Mouse (Mus musculus) embryonic facial prominence, embryonic 10.5 days (tissue): ENCODE data around the gene Resp18. TPM values are rescaled to one million over a fixed set of nuclear protein-coding genes. Genes with fewer than 3 reads are reported as not detected.
A peak's percentile ranks its signal among the peaks of the same experiment; 100 is the strongest.

Experiments
- DNase-seq: peaks from one replicate; pipeline ENCODE4 v3.0.0-alpha.2; 2017; ENCODE audit warnings: low spot score
- H3K27ac ChIP-seq: fragments of 300-500 bp; sonication (generic); replicated peaks from 2 replicates; pipeline ENCODE4 v1.5.1; 2016; ENCODE audit warnings: mild to moderate bottlenecking
- H3K27me3 ChIP-seq: fragments of 300-500 bp; sonication (generic); replicated peaks from 2 replicates; pipeline ENCODE4 v1.6.1; 2016; ENCODE audit warnings: low read depth, mild to moderate bottlenecking; ENCODE audit not compliant: poor library complexity, severe bottlenecking
- H3K36me3 ChIP-seq: fragments of 300-500 bp; sonication (generic); replicated peaks from 2 replicates; pipeline ENCODE4 v1.6.1; 2016; ENCODE audit warnings: mild to moderate bottlenecking, moderate library complexity
- H3K4me1 ChIP-seq: fragments of 300-500 bp; sonication (generic); 2 replicates; pipeline ENCODE4 v1.6.1; 2016
- H3K4me3 ChIP-seq: fragments of 300-500 bp; sonication (generic); 2 replicates; pipeline ENCODE4 v1.5.1; 2016; ENCODE audit warnings: mild to moderate bottlenecking, moderate library complexity
- H3K9me3 ChIP-seq: fragments of 300-500 bp; sonication (generic); 2 replicates; pipeline ENCODE4 v1.6.1; 2016; ENCODE audit warnings: mild to moderate bottlenecking
- WGBS: fragments of 180-500 bp; shearing (Covaris S2); methylation state at CpG from one replicate; pipeline ENCODE4 v1.1.7; 2016; 5-methylcytosine and 5-hydroxymethylcytosine counted together
- polyA plus RNA-seq: library from polyadenylated mRNA; unstranded; fragments of >200 nt; fragmentation: Nextera tagmentation; extraction: Ambion mirVana; gene quantifications from 2 replicates; pipeline ENCODE4 v1.2.1, GENCODE M21; 2016

Gene Resp18
- polyA plus RNA-seq, 1 experiment from 2014 or later: 1.9 TPM

DNA sequence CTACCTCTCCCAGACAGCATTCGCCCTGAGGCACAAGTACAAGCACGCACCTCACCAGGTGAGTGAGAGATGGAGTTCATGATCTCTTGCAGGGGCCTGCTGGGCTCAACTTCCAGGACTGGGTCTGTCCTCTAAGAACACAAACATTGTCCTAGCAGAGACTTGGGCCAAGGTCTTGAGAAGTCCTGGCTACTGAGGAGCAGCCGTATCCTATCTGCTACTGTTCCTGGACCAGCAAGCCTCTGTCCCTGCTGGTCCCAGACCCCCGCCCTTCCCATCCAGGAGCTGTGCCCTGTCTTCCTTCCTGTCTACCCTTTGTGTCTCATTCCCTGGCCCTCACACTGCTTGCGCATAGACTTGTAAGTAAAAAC, 15.1 kb upstream of the Resp18 start:
- H3K9me3 ChIP-seq: no peaks in the 10 kb centered on the region
- no peaks in the 10 kb centered on the region for H3K27me3 ChIP-seq
- H3K36me3 ChIP-seq: no peaks in the 10 kb centered on the region
- no peak overlapping the region for H3K27ac ChIP-seq
- DNase-seq: no peak
- no peak overlapping the region for H3K4me3 ChIP-seq
- peaks cover 28% of the 10 kb centered on the region for H3K4me1 ChIP-seq
- 72% methylated on average over 5 of the region's 5 CpGs for WGBS

DNA sequence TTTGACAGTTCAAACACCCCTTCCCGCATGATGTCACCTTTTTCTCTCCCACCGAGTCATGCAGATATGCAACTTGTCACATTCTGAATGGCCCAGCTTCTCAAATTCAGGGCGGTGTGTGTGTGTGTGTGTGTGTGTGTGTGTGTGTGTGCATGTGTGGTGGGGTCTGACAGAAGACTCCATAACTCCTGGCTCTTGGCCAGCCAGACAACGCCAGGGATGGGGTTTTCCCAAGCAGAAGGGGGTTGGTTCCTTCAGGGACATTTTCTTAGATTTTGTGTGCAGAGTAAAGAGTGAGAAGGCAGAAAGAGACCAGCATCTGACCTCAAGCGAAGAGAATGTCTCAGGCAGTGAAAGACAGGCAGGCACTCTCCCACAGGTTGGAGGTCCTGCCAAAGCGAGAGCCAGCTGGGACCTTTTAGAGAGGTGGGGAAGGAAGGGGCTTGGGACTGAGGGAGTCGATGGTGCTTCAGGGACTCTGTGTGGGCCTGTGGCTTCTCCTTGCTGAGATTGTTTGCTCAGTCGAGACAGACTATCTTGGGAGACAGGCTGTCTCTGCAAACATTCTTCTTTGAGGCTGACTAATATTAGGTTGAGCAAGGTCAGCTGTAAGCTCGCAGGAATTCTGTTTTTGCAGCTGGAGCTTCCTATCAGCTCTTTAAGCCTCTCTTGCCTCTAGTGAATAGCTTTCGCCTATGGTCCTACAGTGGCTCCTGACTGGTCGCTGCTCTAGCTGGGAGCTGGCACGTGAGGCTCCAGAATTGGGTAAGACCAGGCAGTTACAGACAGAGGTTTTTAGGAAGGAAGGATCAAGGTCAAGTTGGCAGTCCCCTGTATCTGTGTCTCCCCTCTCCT, 14.5 kb upstream of the Resp18 start:
- H3K27ac ChIP-seq: no peak overlapping the region
- peaks cover 28% of the 10 kb centered on the region for H3K4me1 ChIP-seq
- H3K9me3 ChIP-seq: no peaks in the 10 kb centered on the region
- DNase-seq: no peak
- WGBS: 60% methylated on average over 12 of the region's 12 CpGs
- no peaks in the 10 kb centered on the region for H3K36me3 ChIP-seq
- no peaks in the 10 kb centered on the region for H3K27me3 ChIP-seq
- H3K4me3 ChIP-seq: no peak overlapping the region

DNA sequence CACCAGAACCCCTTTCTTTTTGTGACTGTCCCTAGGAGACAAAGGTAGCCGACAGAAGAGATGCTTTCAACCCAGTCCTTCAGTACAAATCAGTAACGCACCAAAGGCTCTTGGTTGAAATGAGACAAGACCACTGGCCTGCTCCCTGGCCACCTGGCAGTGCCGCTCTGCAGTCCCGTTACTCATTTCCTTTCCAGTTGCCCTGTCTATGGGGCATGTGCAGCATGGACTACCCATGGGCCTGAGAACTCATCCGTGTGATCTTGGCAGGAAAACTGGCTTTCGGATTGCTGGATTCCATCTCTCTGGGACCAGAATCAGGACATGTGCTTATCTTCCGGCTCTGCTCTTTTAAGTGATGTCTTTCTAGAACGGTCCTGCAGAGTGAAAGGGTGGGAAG, 13.1 kb upstream of the Resp18 start:
- no peaks in the 10 kb centered on the region for H3K9me3 ChIP-seq
- WGBS: 86% methylated on average over 8 of the region's 8 CpGs
- H3K36me3 ChIP-seq: no peaks in the 10 kb centered on the region
- H3K4me1 ChIP-seq: peaks cover 28% of the 10 kb centered on the region
- no peak overlapping the region for H3K4me3 ChIP-seq
- H3K27ac ChIP-seq: no peak overlapping the region
- DNase-seq: no peak
- H3K27me3 ChIP-seq: no peaks in the 10 kb centered on the region

DNA sequence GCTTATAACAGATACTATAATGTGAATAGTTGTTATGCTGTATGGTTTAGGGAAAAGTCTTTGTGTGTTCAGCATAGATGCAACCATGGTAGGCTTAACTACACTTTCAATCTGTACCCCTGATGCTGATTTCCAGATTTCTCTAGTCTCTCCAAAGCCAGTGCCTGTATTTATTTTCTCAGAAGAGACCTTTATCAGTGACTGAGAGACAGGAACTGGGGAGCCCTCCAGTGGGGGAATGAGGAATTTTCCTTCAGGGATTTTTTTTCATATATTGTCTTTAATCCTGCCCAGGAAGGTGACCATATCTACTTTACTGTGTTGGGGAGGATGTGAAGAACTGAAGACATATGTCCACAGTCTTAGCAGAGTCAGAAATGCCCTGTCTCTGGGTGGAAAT, 12.4 kb upstream of the Resp18 start:
- Histone ChIP-seq H3K27ac (no peak overlapping the region), H3K4me3 (no peak overlapping the region), H3K27me3 (no peaks in the 10 kb centered on the region), H3K36me3 (no peaks in the 10 kb centered on the region), H3K9me3 (no peaks in the 10 kb centered on the region), H3K4me1 (peaks cover 28% of the 10 kb centered on the region)
- no peak for DNase-seq

DNA sequence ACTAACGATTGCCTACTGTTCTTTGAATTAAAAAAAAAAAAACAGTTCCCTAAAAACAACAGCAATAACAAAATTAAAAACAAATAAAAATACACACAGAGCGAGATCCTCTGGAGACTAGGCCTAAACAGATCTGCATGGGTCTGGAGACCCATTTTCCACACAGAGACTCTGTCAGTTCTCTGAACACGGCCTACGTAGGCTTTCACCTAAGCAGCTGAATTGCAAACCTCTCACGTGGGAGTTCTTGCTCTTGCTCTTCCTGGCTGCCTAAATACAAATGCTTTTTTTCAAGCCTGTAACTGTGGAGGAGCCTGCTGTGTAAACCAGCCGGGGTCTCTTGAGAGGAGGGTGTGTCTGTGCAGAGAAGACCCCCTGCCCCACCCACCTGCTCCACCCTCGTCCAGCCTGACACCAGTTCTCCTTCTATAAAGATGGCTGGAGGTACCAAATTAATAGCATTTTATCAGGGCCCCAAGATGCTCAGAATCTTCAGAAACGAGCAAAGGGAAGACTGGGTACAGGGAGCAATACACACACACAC, 11.7 kb upstream of the Resp18 start:
- DNase-seq: no peak
- H3K36me3 ChIP-seq: no peaks in the 10 kb centered on the region
- H3K4me1 ChIP-seq: peaks cover 28% of the 10 kb centered on the region
- no peaks in the 10 kb centered on the region for H3K27me3 ChIP-seq
- H3K27ac ChIP-seq: no peak overlapping the region
- H3K4me3 ChIP-seq: no peak overlapping the region
- H3K9me3 ChIP-seq: no peaks in the 10 kb centered on the region
- 59% methylated on average over 8 of the region's 8 CpGs for WGBS

DNA sequence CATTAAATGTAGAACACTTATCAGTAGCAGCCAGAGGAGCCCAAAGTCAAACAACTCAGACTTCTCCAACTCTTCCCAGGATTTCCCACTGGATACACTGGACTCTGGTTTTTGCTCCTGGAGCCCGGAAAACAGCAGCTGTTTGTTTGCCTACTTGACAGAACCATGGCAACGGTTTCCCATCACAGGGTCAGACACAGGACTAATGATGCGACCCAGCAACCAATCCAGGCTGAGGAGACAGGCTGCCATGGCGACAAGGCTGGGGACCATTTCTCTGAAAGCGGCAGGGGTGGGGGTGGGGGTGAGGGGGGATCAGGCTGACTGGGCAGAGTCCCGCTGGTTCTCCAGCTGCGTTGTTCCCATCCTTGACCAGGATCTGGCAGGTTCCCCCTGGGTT, 11.2 kb upstream of the Resp18 start:
- peak; percentile 63 for DNase-seq
- H3K27ac ChIP-seq: no peak overlapping the region
- 9% methylated on average over 7 of the region's 7 CpGs for WGBS

DNA sequence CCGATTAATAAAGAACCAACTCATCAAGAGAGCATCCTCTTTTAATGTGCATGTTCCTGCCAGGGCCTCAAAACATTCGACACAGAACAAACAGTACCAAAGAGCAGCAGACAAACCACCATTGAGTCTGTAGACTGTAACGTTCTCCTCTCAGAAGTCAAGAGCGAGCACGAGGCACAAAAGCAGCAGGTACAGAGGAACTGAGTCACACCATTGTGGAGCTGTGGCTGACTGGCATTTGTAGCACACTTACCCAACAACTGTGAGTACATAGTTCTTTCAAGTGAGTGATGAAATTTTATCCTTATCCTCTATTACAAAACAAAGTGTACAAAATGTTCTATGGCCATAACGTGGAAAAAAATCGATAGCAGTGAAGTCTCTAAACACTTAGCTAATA, 6.7 kb upstream of the Resp18 start:
- peaks cover 11% of the 10 kb centered on the region; the same call in 1 of the 2 replicates for H3K4me1 ChIP-seq
- H3K4me3 ChIP-seq: no peak overlapping the region
- H3K27ac ChIP-seq: no peak overlapping the region
- H3K9me3 ChIP-seq: peaks cover 7% of the 10 kb centered on the region; the same call in 1 of the 2 replicates
- no peaks in the 10 kb centered on the region for H3K27me3 ChIP-seq
- no peak for DNase-seq
- WGBS: 88% methylated on average over 7 of the region's 7 CpGs
- H3K36me3 ChIP-seq: no peaks in the 10 kb centered on the region

More for the DNA sequence above, 11.2 kb upstream of the Resp18 start:
- no peak overlapping the region for H3K4me3 ChIP-seq
- H3K36me3 ChIP-seq: no peaks in the 10 kb centered on the region
- H3K27me3 ChIP-seq: no peaks in the 10 kb centered on the region
- no peaks in the 10 kb centered on the region for H3K9me3 ChIP-seq
- peaks cover 28% of the 10 kb centered on the region for H3K4me1 ChIP-seq

DNA sequence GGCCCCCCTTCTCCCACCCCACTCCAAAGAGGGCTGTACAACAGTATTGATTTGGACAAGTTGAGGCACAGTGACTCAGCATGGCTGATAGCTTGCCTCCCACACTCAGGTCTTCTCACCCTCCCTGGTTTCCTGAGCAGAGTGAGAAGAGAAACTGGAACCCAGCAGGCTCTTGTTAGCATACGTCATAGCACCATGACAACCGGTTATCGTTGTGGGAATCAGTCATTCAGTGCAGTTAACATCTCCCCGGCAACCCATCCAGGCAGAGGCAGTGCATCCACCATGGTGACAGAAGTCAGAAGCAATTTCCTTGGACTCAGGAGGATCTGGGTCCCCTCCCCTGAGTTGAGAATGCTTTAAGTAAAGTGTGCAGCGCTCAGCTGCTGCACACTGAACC, 4.8 kb upstream of the Resp18 start:
- Histone ChIP-seq H3K4me3 (no peak overlapping the region), H3K36me3 (no peaks in the 10 kb centered on the region), H3K9me3 (peaks cover 7% of the 10 kb centered on the region; the same call in 1 of the 2 replicates), H3K4me1 (peaks cover 2% of the 10 kb centered on the region; the same call in 1 of the 2 replicates), H3K27me3 (peaks cover 12% of the 10 kb centered on the region), H3K27ac (no peak overlapping the region)
- 79% methylated on average over 5 of the region's 5 CpGs for WGBS
- DNase-seq: no peak

DNA sequence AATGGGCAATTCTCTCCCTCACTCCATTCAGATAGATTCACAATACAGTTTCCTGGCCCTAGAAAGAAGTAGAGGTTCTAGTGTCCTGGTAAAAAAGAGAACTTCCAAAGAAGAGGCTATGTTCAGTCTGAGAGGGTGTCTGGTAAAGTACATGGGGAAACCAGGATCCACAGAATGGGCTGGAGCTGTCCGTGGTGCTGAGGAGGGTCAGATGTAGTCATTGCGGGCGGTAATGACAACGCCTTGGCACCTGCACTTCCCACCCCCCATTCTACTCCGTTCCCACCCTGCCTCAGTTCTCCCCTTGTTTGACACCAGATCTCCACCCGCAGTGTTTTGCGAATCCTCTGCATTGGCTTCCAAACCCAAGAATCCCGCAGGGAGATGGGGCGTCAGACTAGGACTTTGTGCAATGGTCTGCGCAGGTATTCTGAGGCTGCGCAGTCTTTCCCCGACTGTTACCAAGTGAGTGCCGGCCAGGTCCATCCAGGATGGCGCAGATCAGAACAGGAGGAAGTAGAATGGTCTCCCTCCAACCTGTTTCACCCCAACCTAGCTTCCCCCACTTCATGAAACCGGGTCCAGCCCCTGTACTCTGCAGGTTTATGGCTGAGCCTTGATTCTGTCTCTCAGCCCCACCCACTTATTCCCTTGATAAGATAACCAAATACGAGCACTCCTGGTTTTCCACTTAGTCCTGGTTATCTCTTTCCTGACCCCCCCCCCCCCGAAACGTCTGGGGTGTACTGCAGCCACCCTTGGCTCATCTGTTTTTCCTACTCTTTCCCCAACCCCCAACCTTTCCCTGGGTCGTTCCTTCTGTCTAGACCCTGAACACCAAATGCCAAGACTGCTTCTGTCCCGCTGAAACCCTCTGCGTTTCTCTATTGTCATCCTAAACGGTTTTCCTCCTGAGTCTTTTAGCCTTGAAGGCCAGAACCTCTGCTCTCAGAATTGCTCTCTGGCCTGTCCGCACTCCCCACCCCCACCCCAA, 723 bp downstream of the Resp18 start:
- H3K36me3 ChIP-seq: no peaks in the 10 kb centered on the region
- peaks cover 3% of the 10 kb centered on the region; the same call in 1 of the 2 replicates for H3K4me1 ChIP-seq
- H3K4me3 ChIP-seq: peak overlapping the region; percentile 4; the same call in 1 of the 2 replicates
- H3K27me3 ChIP-seq: peaks cover 25% of the 10 kb centered on the region
- 4% methylated on average over 23 of the region's 23 CpGs for WGBS
- no peak overlapping the region for H3K27ac ChIP-seq
- peaks cover 7% of the 10 kb centered on the region; the same call in 1 of the 2 replicates for H3K9me3 ChIP-seq
- peak; percentile 79 for DNase-seq

DNA sequence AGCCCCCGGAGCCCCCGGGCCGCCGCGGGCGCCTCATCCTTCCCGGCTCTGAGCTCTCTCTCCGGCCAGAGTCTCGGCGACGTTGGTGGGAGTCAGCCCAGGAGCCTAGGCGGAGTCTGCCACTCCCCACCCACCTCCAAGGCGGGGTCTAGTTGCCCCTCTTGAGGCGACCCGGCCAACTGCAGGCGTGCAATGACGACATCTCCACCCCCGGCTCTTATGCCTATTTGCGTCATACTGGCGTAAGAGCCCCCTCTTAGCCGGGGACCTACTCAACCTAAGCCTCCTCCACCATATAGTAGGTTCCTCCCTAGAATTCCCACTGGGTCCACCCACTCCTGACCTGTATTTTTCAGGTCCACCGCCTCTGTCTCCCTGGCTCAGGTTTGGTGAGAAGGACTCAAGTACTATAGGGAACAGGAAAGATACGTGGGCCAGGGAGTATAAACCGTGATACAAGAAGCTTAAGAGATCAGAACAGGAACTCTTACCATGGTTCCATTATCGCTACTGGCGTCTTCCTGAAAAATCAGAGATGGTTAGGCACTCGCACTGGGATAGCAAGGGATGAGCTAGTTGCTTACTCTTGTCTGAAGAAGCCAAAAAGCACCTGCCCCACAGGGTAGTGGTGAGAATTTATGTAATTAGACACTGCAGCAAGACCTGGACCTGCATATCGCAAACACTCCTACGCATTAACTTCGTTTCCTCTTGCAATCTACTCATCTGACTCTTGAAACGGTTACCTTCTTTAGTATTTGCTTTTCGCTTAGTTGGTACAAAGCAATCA, 13.9 kb downstream of the Resp18 start, which contains the start of gene Ptprn:
Gene Ptprn (minus strand): TSS at position 412 of the 790 bp plus-strand sequence.
- Histone ChIP-seq H3K9me3 (no peaks in the 10 kb centered on the region), H3K4me1 (peaks cover 15% of the 10 kb centered on the region), H3K27ac (no peak within 1 kb of the TSS), H3K4me3 (peak within 1 kb of the TSS; percentile 45), H3K27me3 (peaks cover 66% of the 10 kb centered on the region), H3K36me3 (no peaks in the 10 kb centered on the region)
- 13% methylated on average over 32 of the region's 32 CpGs for WGBS
- peak; percentile 45 for DNase-seq

DNA sequence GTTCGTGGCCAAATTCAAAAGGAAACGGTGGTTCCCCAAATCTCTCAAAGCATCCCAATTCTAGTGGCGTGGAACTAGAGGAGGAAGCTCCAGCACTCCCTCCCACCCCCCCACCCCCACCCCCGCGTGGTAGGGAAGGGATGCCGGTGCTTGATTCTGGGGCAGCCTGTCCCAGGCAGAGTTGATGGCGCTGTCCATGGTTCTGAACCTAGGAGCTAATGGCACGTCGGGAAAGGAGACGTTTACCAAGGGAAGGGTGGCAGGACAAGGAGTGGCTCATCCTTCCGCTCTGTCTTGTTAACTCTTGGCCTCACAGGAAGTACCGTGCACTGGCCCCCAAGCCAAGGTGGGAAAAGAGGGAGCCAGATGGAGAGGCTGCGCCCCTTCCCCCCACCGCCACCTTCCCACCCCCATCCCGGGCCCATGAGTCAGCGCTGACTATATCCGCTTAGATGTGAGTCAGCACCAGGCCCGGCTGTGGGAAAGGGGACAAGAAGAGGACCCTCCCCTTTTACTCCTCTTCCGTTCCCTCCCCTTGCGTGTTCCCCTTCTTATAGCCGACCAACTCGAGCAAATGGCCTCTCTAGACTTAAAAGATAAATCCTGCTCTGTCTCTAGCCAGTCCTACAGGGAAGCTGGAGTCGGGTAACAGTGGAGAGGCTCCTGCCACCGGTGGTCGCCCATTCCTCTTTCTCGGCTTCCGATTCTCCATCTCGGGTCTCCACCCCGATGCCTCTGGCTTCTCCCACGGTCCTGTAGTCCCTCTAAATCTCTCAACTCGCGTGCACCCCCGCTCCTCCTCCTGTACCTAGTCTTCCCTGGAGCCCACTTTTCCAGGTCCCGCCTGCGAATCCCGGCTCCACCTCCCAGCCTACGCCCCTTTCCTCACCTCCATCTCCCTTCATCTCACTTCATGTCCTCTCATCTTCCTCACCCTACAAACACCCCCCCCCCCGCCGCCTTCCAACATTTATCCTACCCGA, 15.0 kb downstream of the Resp18 start:
- Histone ChIP-seq H3K27me3 (peaks cover 59% of the 10 kb centered on the region), H3K4me1 (peaks cover 15% of the 10 kb centered on the region), H3K4me3 (peak overlapping the region; percentile 45), H3K9me3 (no peaks in the 10 kb centered on the region), H3K27ac (no peak overlapping the region), H3K36me3 (no peaks in the 10 kb centered on the region)
- peak; percentile 85 for DNase-seq
- 1% methylated on average over 40 of the region's 40 CpGs for WGBS
